ENCODE assay signal across 8 mouse cellular contexts in the genomic region with DNA sequence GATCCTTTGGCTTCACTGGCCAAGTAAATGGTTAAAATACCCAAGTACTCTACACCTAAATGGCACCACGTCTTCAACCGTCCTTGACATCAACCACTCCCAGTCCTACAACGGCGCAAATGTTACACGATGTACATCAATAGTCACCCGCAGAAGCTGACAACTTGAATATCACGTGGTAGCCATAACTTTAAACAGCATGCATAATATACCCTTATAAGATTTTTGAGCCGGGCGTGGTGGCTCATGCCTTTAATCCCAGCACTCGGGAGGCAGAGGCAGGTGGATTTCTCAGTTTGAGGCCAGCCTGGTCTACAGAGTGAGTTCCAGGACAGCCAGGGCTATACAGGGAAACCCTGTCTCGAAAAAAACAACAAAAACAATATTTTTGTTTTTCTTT. TPM values are rescaled to one million over a fixed set of nuclear protein-coding genes. Genes with fewer than 3 reads are reported as not detected.
A peak's percentile ranks its signal among the peaks of the same experiment; 100 is the strongest.
DNase-seq lines count a peak whose midpoint lies in the region; ATAC-seq and TF ChIP-seq lines count a peak whose summit lies in the region.
"Not testable (repeated sequence)": the region's sequence is repeated elsewhere in the genome, so short reads cannot be mapped to it uniquely, and the experiment has no call there.

No protein-coding gene starts in this region.

- not testable (repeated sequence) for H3K9me3 ChIP-seq in ES-E14 (ENCODE audit: control insufficient read depth, insufficient read depth, low read depth, low read length); embryonic facial prominence, embryonic 14.5 days (ENCODE audit: control insufficient read depth, low read length); hindbrain, embryonic 15.5 days; liver, postnatal 0 days (ENCODE audit: low read length); midbrain, embryonic 15.5 days; stomach, embryonic 16.5 days (replicated peaks; ENCODE audit: control insufficient read depth, low read length)

- not testable (repeated sequence) for ATAC-seq in embryonic facial prominence, embryonic 14.5 days (ENCODE audit: low read depth); stomach, embryonic 16.5 days (ENCODE audit: insufficient read depth, low FRiP score)
- 0 out of 2 replicates have a peak, but pooled peaks have one; percentile 25 for ATAC-seq in hindbrain, embryonic 15.5 days (ENCODE audit: low FRiP score, low read depth)
- ATAC-seq in liver, postnatal 0 days, result peak; percentile 5
- peak; percentile 15; the same call in 1 of the 2 replicates for ATAC-seq in midbrain, embryonic 15.5 days (replicated peaks)

- H3K36me3 ChIP-seq in ES-E14 (ENCODE audit: control insufficient read depth, insufficient read depth, low read length, poor library complexity, severe bottlenecking); stomach, embryonic 16.5 days (ENCODE audit: control insufficient read depth, insufficient read depth, low read length): not testable (repeated sequence)
- H3K36me3 ChIP-seq in embryonic facial prominence, embryonic 14.5 days (ENCODE audit: control insufficient read depth, insufficient read depth, low read length), result peaks cover 40% of the 10 kb centered on the region
- peaks cover 11% of the 10 kb centered on the region for H3K36me3 ChIP-seq in heart, adult 2 months (ENCODE audit: control insufficient read depth, insufficient read depth, low read length)
- H3K36me3 ChIP-seq in hindbrain, embryonic 15.5 days, result peaks cover 31% of the 10 kb centered on the region
- H3K36me3 ChIP-seq in liver, postnatal 0 days (replicated peaks; ENCODE audit: insufficient read depth, low read length), result peaks cover 71% of the 10 kb centered on the region
- peaks cover 29% of the 10 kb centered on the region; the same call in 1 of the 2 replicates for H3K36me3 ChIP-seq in midbrain, embryonic 15.5 days (replicated peaks)

- 75% methylated on average over 11 of the region's 11 CpGs for WGBS in embryonic facial prominence, embryonic 14.5 days
- 68% methylated on average over 11 of the region's 11 CpGs for WGBS in heart, adult 2 months
- 75% methylated on average over 11 of the region's 11 CpGs for WGBS in hindbrain, embryonic 15.5 days
- WGBS in liver, postnatal 0 days (ENCODE audit: insufficient replicate concordance), result 42% methylated on average over 11 of the region's 11 CpGs
- 79% methylated on average over 11 of the region's 11 CpGs for WGBS in midbrain, embryonic 15.5 days
- 60% methylated on average over 11 of the region's 11 CpGs for WGBS in stomach, embryonic 16.5 days

- H3K27ac ChIP-seq in ES-E14 (ENCODE audit: insufficient read depth, low read depth, low read length, poor library complexity, severe bottlenecking), result not testable (repeated sequence)
- H3K27ac ChIP-seq in embryonic facial prominence, embryonic 14.5 days (replicated peaks; ENCODE audit: low read depth, low read length), result peak overlapping the region; percentile 81
- H3K27ac ChIP-seq in heart, adult 2 months, result peak overlapping the region; percentile 98
- peak overlapping the region; percentile 77; the same call in 1 of the 2 replicates for H3K27ac ChIP-seq in hindbrain, embryonic 15.5 days (replicated peaks)
- H3K27ac ChIP-seq in left cerebral cortex, adult 2 months, result peak overlapping the region; percentile 89
- H3K27ac ChIP-seq in liver, postnatal 0 days (ENCODE audit: low read depth), result peak overlapping the region; percentile 97
- peak overlapping the region; percentile 57 for H3K27ac ChIP-seq in midbrain, embryonic 15.5 days
- H3K27ac ChIP-seq in stomach, embryonic 16.5 days (ENCODE audit: low read length), result peak overlapping the region; percentile 83

- in situ Hi-C loops in ES-E14 (cut with MboI; ENCODE audit: low sequenced_read_pairs in 2 of 2, unreplicated experiment in 2 of 2), result not testable (repeated sequence)

- TF ChIP-seq CTCF in heart, adult 2 months (IDR thresholded peaks at IDR 0.05); left cerebral cortex, adult 2 months (IDR thresholded peaks at IDR 0.05); liver, postnatal 0 days (IDR thresholded peaks at IDR 0.05; ENCODE audit: low read depth): not testable (repeated sequence)

- intact Hi-C loops in heart, adult 2 months (cut with DNase I), result loop anchor here (1.0 kb wide), 1 partner anchor 41 kb away; a partner anchor contains a TSS
- intact Hi-C loops in left cerebral cortex, adult 2 months (cut with DNase I), result not testable (repeated sequence)

- DNase-seq in ES-E14 (ENCODE audit: low read depth, low spot score); embryonic facial prominence, embryonic 14.5 days (ENCODE audit: low spot score); heart, adult 2 months; left cerebral cortex, adult 2 months (ENCODE audit: extremely low spot score in 1 of 2, low spot score in 2 of 2); liver, postnatal 0 days: not testable (repeated sequence)

- TF ChIP-seq EP300 in heart, adult 2 months (IDR thresholded peaks at IDR 0.05; ENCODE audit: insufficient read depth, low read depth, low read length); liver, postnatal 0 days (IDR thresholded peaks at IDR 0.05; ENCODE audit: low read depth): not testable (repeated sequence)

- peak overlapping the region; percentile 87 for H3K4me2 ChIP-seq in embryonic facial prominence, embryonic 14.5 days (ENCODE audit: low read depth, low read length)
- H3K4me2 ChIP-seq in hindbrain, embryonic 15.5 days, result peak overlapping the region; percentile 96
- H3K4me2 ChIP-seq in liver, postnatal 0 days (ENCODE audit: low read depth, low read length), result peak overlapping the region; percentile 86
- peak overlapping the region; percentile 97 for H3K4me2 ChIP-seq in midbrain, embryonic 15.5 days
- peak overlapping the region; percentile 95 for H3K4me2 ChIP-seq in stomach, embryonic 16.5 days (ENCODE audit: low read depth, low read length)

- H3K79me2 ChIP-seq in heart, adult 2 months (replicated peaks; ENCODE audit: control insufficient read depth, insufficient read depth, low read length), result not testable (repeated sequence)

- H3K9ac ChIP-seq in ES-E14 (ENCODE audit: insufficient read depth, low read depth, low read length, poor library complexity, severe bottlenecking), result peak overlapping the region; percentile 80; the same call in 1 of the 2 replicates
- H3K9ac ChIP-seq in embryonic facial prominence, embryonic 14.5 days (ENCODE audit: low read depth, low read length), result peak overlapping the region; percentile 81
- peak overlapping the region; percentile 93 for H3K9ac ChIP-seq in heart, adult 2 months (ENCODE audit: low read depth, low read length)
- peak overlapping the region; percentile 59; the same call in 1 of the 2 replicates for H3K9ac ChIP-seq in hindbrain, embryonic 15.5 days
- peak overlapping the region; percentile 97; the same call in 1 of the 2 replicates for H3K9ac ChIP-seq in liver, postnatal 0 days (replicated peaks)
- peak overlapping the region; percentile 60; the same call in 1 of the 2 replicates for H3K9ac ChIP-seq in midbrain, embryonic 15.5 days
- peak overlapping the region; percentile 91 for H3K9ac ChIP-seq in stomach, embryonic 16.5 days (ENCODE audit: low read length)

- peak overlapping the region; percentile 90 to 92 for H3K4me3 ChIP-seq in ES-E14 (ENCODE audit: insufficient read depth in 1 of 2, low read depth in 1 of 2, low read length in 2 of 2, poor library complexity in 1 of 2, severe bottlenecking in 1 of 2)
- peak overlapping the region; percentile 82 for H3K4me3 ChIP-seq in embryonic facial prominence, embryonic 14.5 days (ENCODE audit: low read depth, low read length)
- peak overlapping the region; percentile 99 for H3K4me3 ChIP-seq in heart, adult 2 months
- peak overlapping the region; percentile 74 for H3K4me3 ChIP-seq in hindbrain, embryonic 15.5 days
- peak overlapping the region; percentile 66 for H3K4me3 ChIP-seq in left cerebral cortex, adult 2 months
- H3K4me3 ChIP-seq in liver, postnatal 0 days (ENCODE audit: low read depth, low read length), result peak overlapping the region; percentile 99
- peak overlapping the region; percentile 61 for H3K4me3 ChIP-seq in midbrain, embryonic 15.5 days
- peak overlapping the region; percentile 91 for H3K4me3 ChIP-seq in stomach, embryonic 16.5 days (replicated peaks; ENCODE audit: low read length)

- TF ChIP-seq POLR2A in heart, adult 2 months (IDR thresholded peaks at IDR 0.05; ENCODE audit: insufficient read depth, low read depth, low read length), result not testable (repeated sequence)

- H3K4me1 ChIP-seq in ES-E14 (ENCODE audit: control insufficient read depth in 2 of 2, insufficient read depth in 2 of 2, low read length in 2 of 2, poor library complexity in 1 of 2); heart, adult 2 months (ENCODE audit: control insufficient read depth, insufficient read depth, low read length): not testable (repeated sequence)
- peaks cover 11% of the 10 kb centered on the region for H3K4me1 ChIP-seq in embryonic facial prominence, embryonic 14.5 days (ENCODE audit: control insufficient read depth, insufficient read depth, low read length)
- peaks cover 27% of the 10 kb centered on the region for H3K4me1 ChIP-seq in hindbrain, embryonic 15.5 days (replicated peaks)
- peaks cover 21% of the 10 kb centered on the region for H3K4me1 ChIP-seq in liver, postnatal 0 days (ENCODE audit: insufficient read depth)
- H3K4me1 ChIP-seq in midbrain, embryonic 15.5 days, result peaks cover 17% of the 10 kb centered on the region
- H3K4me1 ChIP-seq in stomach, embryonic 16.5 days (ENCODE audit: control insufficient read depth, insufficient read depth, low read length), result peaks cover 20% of the 10 kb centered on the region

- not testable (repeated sequence) for H3K27me3 ChIP-seq in embryonic facial prominence, embryonic 14.5 days (replicated peaks; ENCODE audit: control insufficient read depth, insufficient read depth, low read length); heart, adult 2 months (ENCODE audit: control insufficient read depth, insufficient read depth, low read length); hindbrain, embryonic 15.5 days; liver, postnatal 0 days (ENCODE audit: insufficient read depth, low read length); midbrain, embryonic 15.5 days (replicated peaks); stomach, embryonic 16.5 days (ENCODE audit: control insufficient read depth, insufficient read depth, low read length)

RNA-seq across cellular contexts. Expression of a gene that starts 0.7 kb away (rescaled TPM):
- total RNA-seq in ES-E14 (2012; rRNA removed), result 5.2 and 6.2 TPM in 2 replicates
- 13.7 and 15.7 TPM in 2 replicates for polyA plus RNA-seq in embryonic facial prominence, embryonic 14.5 days (2014; fragmentation: Nextera tagmentation; extraction: Ambion mirVana)
- total RNA-seq in heart, adult 2 months (2021), result 100 to 1,000 TPM in 1 of 2 experiments, 10 to 100 TPM in 1; 87.7 to 108 TPM
- polyA plus RNA-seq in heart, adult 2 months (2012; rRNA removed), result 186 and 232 TPM in 2 replicates
- polyA plus RNA-seq in hindbrain, embryonic 15.5 days (2015; fragmentation: Nextera tagmentation; extraction: Ambion mirVana), result 8.6 and 10.5 TPM in 2 replicates
- 1 to 10 TPM; 7.2 to 7.8 TPM for total RNA-seq in left cerebral cortex, adult 2 months (2021)
- polyA plus RNA-seq in liver, postnatal 0 days (2015; fragmentation: Nextera tagmentation; extraction: Ambion mirVana), result 86.1 and 91.1 TPM in 2 replicates
- polyA plus RNA-seq in midbrain, embryonic 15.5 days (2015; fragmentation: Nextera tagmentation; extraction: Ambion mirVana), result 6.6 and 8.7 TPM in 2 replicates
- 25.5 and 29.5 TPM in 2 replicates for polyA plus RNA-seq in stomach, embryonic 16.5 days (2015; fragmentation: Nextera tagmentation; extraction: Ambion mirVana)

RNA-seq across cellular contexts. Expression of a gene that starts 10.2 kb away (rescaled TPM):
- total RNA-seq in ES-E14 (2012; rRNA removed), result 9.4 and 9.9 TPM in 2 replicates
- polyA plus RNA-seq in embryonic facial prominence, embryonic 14.5 days (2014; fragmentation: Nextera tagmentation; extraction: Ambion mirVana), result 7.9 and 12.0 TPM in 2 replicates
- 10 to 100 TPM; 18.9 to 19.7 TPM for total RNA-seq in heart, adult 2 months (2021)
- polyA plus RNA-seq in heart, adult 2 months (2012; rRNA removed), result 14.7 and 28.1 TPM in 2 replicates
- 20.0 TPM in 2 replicates for polyA plus RNA-seq in hindbrain, embryonic 15.5 days (2015; fragmentation: Nextera tagmentation; extraction: Ambion mirVana)
- total RNA-seq in left cerebral cortex, adult 2 months (2021), result 10 to 100 TPM; 14.4 to 18.2 TPM
- 7.4 and 8.4 TPM in 2 replicates for polyA plus RNA-seq in liver, postnatal 0 days (2015; fragmentation: Nextera tagmentation; extraction: Ambion mirVana)
- 13.2 and 16.0 TPM in 2 replicates for polyA plus RNA-seq in midbrain, embryonic 15.5 days (2015; fragmentation: Nextera tagmentation; extraction: Ambion mirVana)
- polyA plus RNA-seq in stomach, embryonic 16.5 days (2015; fragmentation: Nextera tagmentation; extraction: Ambion mirVana), result 12.1 and 13.2 TPM in 2 replicates

RNA-seq across cellular contexts. Expression of a gene that starts 41.1 kb away (rescaled TPM):
- total RNA-seq in ES-E14 (2012; rRNA removed), result 38.6 and 59.1 TPM in 2 replicates
- polyA plus RNA-seq in embryonic facial prominence, embryonic 14.5 days (2014; fragmentation: Nextera tagmentation; extraction: Ambion mirVana), result 62.4 and 67.0 TPM in 2 replicates
- total RNA-seq in heart, adult 2 months (2021), result 10 to 100 TPM; 47.9 to 54.9 TPM
- 22.9 and 39.2 TPM in 2 replicates for polyA plus RNA-seq in heart, adult 2 months (2012; rRNA removed)
- polyA plus RNA-seq in hindbrain, embryonic 15.5 days (2015; fragmentation: Nextera tagmentation; extraction: Ambion mirVana), result 68.9 and 72.9 TPM in 2 replicates
- 10 to 100 TPM; 93.8 to 97.1 TPM for total RNA-seq in left cerebral cortex, adult 2 months (2021)
- 44.7 and 56.3 TPM in 2 replicates for polyA plus RNA-seq in liver, postnatal 0 days (2015; fragmentation: Nextera tagmentation; extraction: Ambion mirVana)
- polyA plus RNA-seq in midbrain, embryonic 15.5 days (2015; fragmentation: Nextera tagmentation; extraction: Ambion mirVana), result 71.8 and 72.8 TPM in 2 replicates
- polyA plus RNA-seq in stomach, embryonic 16.5 days (2015; fragmentation: Nextera tagmentation; extraction: Ambion mirVana), result 52.2 and 60.3 TPM in 2 replicates

RNA-seq across cellular contexts. Expression of a gene that starts 50.5 kb away (rescaled TPM):
- total RNA-seq in ES-E14 (2012; rRNA removed), result 16.2 and 20.2 TPM in 2 replicates
- polyA plus RNA-seq in embryonic facial prominence, embryonic 14.5 days (2014; fragmentation: Nextera tagmentation; extraction: Ambion mirVana), result 10.9 and 11.9 TPM in 2 replicates
- total RNA-seq in heart, adult 2 months (2021), result 1 to 10 TPM; 5.7 to 5.9 TPM
- 7.5 and 10.4 TPM in 2 replicates for polyA plus RNA-seq in heart, adult 2 months (2012; rRNA removed)
- 6.8 and 7.7 TPM in 2 replicates for polyA plus RNA-seq in hindbrain, embryonic 15.5 days (2015; fragmentation: Nextera tagmentation; extraction: Ambion mirVana)
- total RNA-seq in left cerebral cortex, adult 2 months (2021), result 10 to 100 TPM; 14.5 to 20.5 TPM
- polyA plus RNA-seq in liver, postnatal 0 days (2015; fragmentation: Nextera tagmentation; extraction: Ambion mirVana), result 1.7 and 1.8 TPM in 2 replicates
- polyA plus RNA-seq in midbrain, embryonic 15.5 days (2015; fragmentation: Nextera tagmentation; extraction: Ambion mirVana), result 6.0 and 7.2 TPM in 2 replicates
- 7.7 and 8.0 TPM in 2 replicates for polyA plus RNA-seq in stomach, embryonic 16.5 days (2015; fragmentation: Nextera tagmentation; extraction: Ambion mirVana)

RNA-seq across cellular contexts. Expression of a gene that starts 50.6 kb away (rescaled TPM):
- 7.2 and 7.7 TPM in 2 replicates for total RNA-seq in ES-E14 (2012; rRNA removed)
- polyA plus RNA-seq in embryonic facial prominence, embryonic 14.5 days (2014; fragmentation: Nextera tagmentation; extraction: Ambion mirVana), result 2.3 and 3.1 TPM in 2 replicates
- total RNA-seq in heart, adult 2 months (2021), result 1 to 10 TPM; 5.6 to 6.3 TPM
- polyA plus RNA-seq in heart, adult 2 months (2012; rRNA removed), result 2.3 and 5.3 TPM in 2 replicates
- polyA plus RNA-seq in hindbrain, embryonic 15.5 days (2015; fragmentation: Nextera tagmentation; extraction: Ambion mirVana), result 2.2 and 2.3 TPM in 2 replicates
- 1 to 10 TPM; 6.8 to 7.7 TPM for total RNA-seq in left cerebral cortex, adult 2 months (2021)
- 1.3 and 1.4 TPM in 2 replicates for polyA plus RNA-seq in liver, postnatal 0 days (2015; fragmentation: Nextera tagmentation; extraction: Ambion mirVana)
- polyA plus RNA-seq in midbrain, embryonic 15.5 days (2015; fragmentation: Nextera tagmentation; extraction: Ambion mirVana), result 2.3 and 2.5 TPM in 2 replicates
- polyA plus RNA-seq in stomach, embryonic 16.5 days (2015; fragmentation: Nextera tagmentation; extraction: Ambion mirVana), result 2.5 and 3.1 TPM in 2 replicates
